Mouse (Mus musculus): ENCODE measurements around the gene Robo4.

- TF ChIP-seq TCF12 (IDR thresholded peaks at IDR 0.05; ENCODE audit: insufficient read depth, poor library complexity, severe bottlenecking) = no peak
- TF ChIP-seq POLR2A (IDR thresholded peaks at IDR 0.05; ENCODE audit: insufficient read length, low read depth) = no peak
- no peak for TF ChIP-seq MAX (IDR thresholded peaks at IDR 0.05; ENCODE audit: low read depth)
Observed at GRCm38 (mm10) chr9:37390891-37391290, 10.8 kb upstream of the Robo4 start.
